Mouse (Mus musculus): ENCODE results near the gene Cd93.

Cd93 gene

GRCm38 (mm10) chr2:148441421-148441820 is 1.9 kb downstream of the Cd93 start:
- DNase-seq: no peak

- DNase-seq: no peak
Measured at GRCm38 (mm10) chr2:148439691-148440276, 3.6 kb downstream of the Cd93 start.

GRCm38 (mm10) chr2:148436285-148436684 is 7.1 kb downstream of the Cd93 start:
- no peak for DNase-seq

- no peak for DNase-seq
Measured at GRCm38 (mm10) chr2:148432346-148432745, 11.0 kb downstream of the Cd93 start.

- no peak for DNase-seq
Measured at GRCm38 (mm10) chr2:148430941-148431340, 12.4 kb downstream of the Cd93 start.

- no peak for DNase-seq
Measured at GRCm38 (mm10) chr2:148429001-148429505, 14.3 kb downstream of the Cd93 start.

- DNase-seq: no peak
Measured at GRCm38 (mm10) chr2:148428523-148428922, 14.8 kb downstream of the Cd93 start.

GRCm38 (mm10) chr2:148427553-148427952 is 15.8 kb downstream of the Cd93 start:
- DNase-seq: no peak

GRCm38 (mm10) chr2:148425709-148426382 is 17.5 kb downstream of the Cd93 start:
- DNase-seq: no peak

GRCm38 (mm10) chr2:148421706-148422105 is 21.7 kb downstream of the Cd93 start:
- no peak for DNase-seq

GRCm38 (mm10) chr2:148421112-148421511 is 22.3 kb downstream of the Cd93 start:
- DNase-seq: no peak

GRCm38 (mm10) chr2:148419776-148420175 is 23.6 kb downstream of the Cd93 start:
- no peak for DNase-seq

GRCm38 (mm10) chr2:148419151-148419550 is 24.2 kb downstream of the Cd93 start:
- DNase-seq: no peak

- no peak for DNase-seq
Measured at GRCm38 (mm10) chr2:148409821-148410220, 33.5 kb downstream of the Cd93 start.

- peak; percentile 68 for DNase-seq
Measured at GRCm38 (mm10) chr2:148409141-148409540, 34.2 kb downstream of the Cd93 start.

- no peak for DNase-seq
Measured at GRCm38 (mm10) chr2:148408761-148409120, 34.6 kb downstream of the Cd93 start.

GRCm38 (mm10) chr2:148407870-148408760 is 35.2 kb downstream of the Cd93 start, which contains the start of gene Thbd:
Thbd (minus strand) TSS chr2:148408188.
- DNase-seq: peak; percentile 62

GRCm38 (mm10) chr2:148406971-148407869 is 36.1 kb downstream of the Cd93 start:
- peak; percentile 21 for DNase-seq

GRCm38 (mm10) chr2:148406160-148406970 is 37.0 kb downstream of the Cd93 start:
- peak; percentile 33 for DNase-seq

- DNase-seq: no peak
Measured at GRCm38 (mm10) chr2:148404906-148405305, 38.5 kb downstream of the Cd93 start.

- no peak for DNase-seq
Measured at GRCm38 (mm10) chr2:148402227-148402626, 41.1 kb downstream of the Cd93 start.
